Mouse (Mus musculus): ENCODE results near the gene Nemp2.

DNA sequence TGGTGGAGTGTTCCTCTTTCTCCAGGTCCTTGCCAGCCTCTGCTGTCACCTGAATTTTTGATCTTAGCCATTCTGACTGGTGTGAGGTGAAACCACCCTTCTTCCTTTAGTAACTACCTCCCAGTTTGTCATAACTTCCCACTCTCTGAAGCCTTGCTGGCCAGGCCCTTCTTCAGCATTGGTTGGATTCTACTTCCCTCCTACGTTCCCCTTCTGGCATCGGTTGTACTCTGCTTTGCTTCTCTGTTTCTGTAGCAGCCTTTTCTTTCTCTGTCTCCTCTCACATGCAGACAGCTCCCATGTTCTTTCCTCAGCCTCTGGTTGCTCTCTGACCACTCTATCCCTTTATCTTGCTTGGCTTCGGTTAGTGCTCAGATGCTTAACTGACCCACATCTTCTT is 29.0 kb upstream of the Nemp2 start:
- TF ChIP-seq CTCF (IDR thresholded peaks at IDR 0.05; ENCODE audit: low read depth) (no peak), EP300 (optimal IDR thresholded peaks at IDR 0.05) (no peak)

Measured in stomach, postnatal 0 days (tissue).